Mouse (Mus musculus): ENCODE data around the gene Lsamp. TPM values are rescaled to one million over a fixed set of nuclear protein-coding genes. Genes with fewer than 3 reads are reported as not detected.

Gene Lsamp
- polyA plus RNA-seq, 1 experiment = not detected

GRCm38 (mm10) chr16:41258145-41259035 is 1274.2 kb downstream of the Lsamp start:
- H3ac ChIP-seq (ENCODE audit: control insufficient read depth, insufficient read length) = no peak overlapping the region
- H3K27me3 ChIP-seq (ENCODE audit: control insufficient read depth, insufficient read depth, insufficient read length) = no peaks in the 10 kb centered on the region
- no peak overlapping the region for H3K4me3 ChIP-seq
- H3K4me2 ChIP-seq (ENCODE audit: low read depth) = no peak overlapping the region
- H3K79me2 ChIP-seq (ENCODE audit: control insufficient read depth, insufficient read depth) = no peaks in the 10 kb centered on the region
- H3K36me3 ChIP-seq (ENCODE audit: control insufficient read depth, insufficient read depth) = no peaks in the 10 kb centered on the region
- no peak for TF ChIP-seq TCF12 (IDR thresholded peaks at IDR 0.05; ENCODE audit: insufficient read depth, poor library complexity, severe bottlenecking)
- TF ChIP-seq CEBPB (IDR thresholded peaks at IDR 0.05; ENCODE audit: insufficient read depth, poor library complexity, severe bottlenecking) = no peak
- TF ChIP-seq TCF3 (IDR thresholded peaks at IDR 0.05; ENCODE audit: insufficient read length, low read depth) = no peak
- no peak for TF ChIP-seq REST (IDR thresholded peaks at IDR 0.05; ENCODE audit: insufficient read depth, insufficient read length)
- TF ChIP-seq USF1 (IDR thresholded peaks at IDR 0.05; ENCODE audit: low read depth) = no peak
- TF ChIP-seq E2F4 (IDR thresholded peaks at IDR 0.05; ENCODE audit: insufficient read depth) = no peak
- TF ChIP-seq POLR2A (IDR thresholded peaks at IDR 0.05; ENCODE audit: insufficient read length, low read depth) = no peak
- no peak for TF ChIP-seq SRF (IDR thresholded peaks at IDR 0.05; ENCODE audit: control insufficient read depth, insufficient read length, low read depth)
- TF ChIP-seq MYOG (IDR thresholded peaks at IDR 0.05; ENCODE audit: control insufficient read depth in 1 of 3, insufficient read depth in 1 of 3, insufficient read length in 2 of 3, low read depth in 2 of 3) = no peak

- Histone ChIP-seq H3K36me3 (ENCODE audit: control insufficient read depth, insufficient read depth) (no peaks in the 10 kb centered on the region), H3K4me3 (no peak overlapping the region), H3K4me2 (ENCODE audit: low read depth) (no peak overlapping the region), H3K79me2 (ENCODE audit: control insufficient read depth, insufficient read depth) (no peaks in the 10 kb centered on the region), H3ac (ENCODE audit: control insufficient read depth, insufficient read length) (no peak overlapping the region), H3K27me3 (ENCODE audit: control insufficient read depth, insufficient read depth, insufficient read length) (no peaks in the 10 kb centered on the region)
- no peak for TF ChIP-seq MYOG (IDR thresholded peaks at IDR 0.05; ENCODE audit: control insufficient read depth in 1 of 3, insufficient read depth in 1 of 3, insufficient read length in 2 of 3, low read depth in 2 of 3)
- TF ChIP-seq MAX (IDR thresholded peaks at IDR 0.05; ENCODE audit: low read depth) = no peak
- TF ChIP-seq CEBPB (IDR thresholded peaks at IDR 0.05; ENCODE audit: insufficient read depth, poor library complexity, severe bottlenecking) = no peak
- no peak for TF ChIP-seq TCF3 (IDR thresholded peaks at IDR 0.05; ENCODE audit: insufficient read length, low read depth)
- no peak for TF ChIP-seq SRF (IDR thresholded peaks at IDR 0.05; ENCODE audit: control insufficient read depth, insufficient read length, low read depth)
- TF ChIP-seq POLR2AphosphoS2 (IDR thresholded peaks at IDR 0.05; ENCODE audit: insufficient read length, low read depth) = no peak
- TF ChIP-seq MYOD1 (IDR thresholded peaks at IDR 0.05; ENCODE audit: control insufficient read depth in 1 of 3, insufficient read length in 2 of 3, low read depth in 2 of 3) = no peak
- TF ChIP-seq REST (IDR thresholded peaks at IDR 0.05; ENCODE audit: insufficient read depth, insufficient read length) = no peak
- no peak for TF ChIP-seq POLR2A (IDR thresholded peaks at IDR 0.05; ENCODE audit: insufficient read length, low read depth)
- no peak for TF ChIP-seq USF1 (IDR thresholded peaks at IDR 0.05; ENCODE audit: low read depth)
- TF ChIP-seq E2F4 (IDR thresholded peaks at IDR 0.05; ENCODE audit: insufficient read depth) = no peak
- no peak for TF ChIP-seq TCF12 (IDR thresholded peaks at IDR 0.05; ENCODE audit: insufficient read depth, poor library complexity, severe bottlenecking)
Measured at GRCm38 (mm10) chr16:41275999-41276671, 1292.0 kb downstream of the Lsamp start.

- no peak overlapping the region for H3K4me3 ChIP-seq
- no peaks in the 10 kb centered on the region for H3K79me2 ChIP-seq (ENCODE audit: control insufficient read depth, insufficient read depth)
- no peaks in the 10 kb centered on the region for H3K36me3 ChIP-seq (ENCODE audit: control insufficient read depth, insufficient read depth)
- H3K4me2 ChIP-seq (ENCODE audit: low read depth) = no peak overlapping the region
- H3K27me3 ChIP-seq (ENCODE audit: control insufficient read depth, insufficient read depth, insufficient read length) = no peaks in the 10 kb centered on the region
- no peak overlapping the region for H3ac ChIP-seq (ENCODE audit: control insufficient read depth, insufficient read length)
- TF ChIP-seq CEBPB (IDR thresholded peaks at IDR 0.05; ENCODE audit: insufficient read depth, poor library complexity, severe bottlenecking) (no peak), REST (IDR thresholded peaks at IDR 0.05; ENCODE audit: insufficient read depth, insufficient read length) (no peak), SRF (IDR thresholded peaks at IDR 0.05; ENCODE audit: control insufficient read depth, insufficient read length, low read depth) (no peak), TCF12 (IDR thresholded peaks at IDR 0.05; ENCODE audit: insufficient read depth, poor library complexity, severe bottlenecking) (no peak), E2F4 (IDR thresholded peaks at IDR 0.05; ENCODE audit: insufficient read depth) (no peak), TCF3 (IDR thresholded peaks at IDR 0.05; ENCODE audit: insufficient read length, low read depth) (no peak), MYOD1 (IDR thresholded peaks at IDR 0.05; ENCODE audit: control insufficient read depth in 1 of 3, insufficient read length in 2 of 3, low read depth in 2 of 3) (no peak), POLR2A (IDR thresholded peaks at IDR 0.05; ENCODE audit: insufficient read length, low read depth) (no peak), MAX (IDR thresholded peaks at IDR 0.05; ENCODE audit: low read depth) (no peak), MYOG (IDR thresholded peaks at IDR 0.05; ENCODE audit: control insufficient read depth in 1 of 3, insufficient read depth in 1 of 3, insufficient read length in 2 of 3, low read depth in 2 of 3) (no peak), USF1 (IDR thresholded peaks at IDR 0.05; ENCODE audit: low read depth) (no peak), POLR2AphosphoS2 (IDR thresholded peaks at IDR 0.05; ENCODE audit: insufficient read length, low read depth) (no peak)
Measured at GRCm38 (mm10) chr16:41317992-41318391, 1333.8 kb downstream of the Lsamp start.

GRCm38 (mm10) chr16:41343431-41343830 is 1359.3 kb downstream of the Lsamp start:
- Histone ChIP-seq H3K4me3 (no peak overlapping the region), H3K36me3 (ENCODE audit: control insufficient read depth, insufficient read depth) (no peaks in the 10 kb centered on the region), H3K4me2 (ENCODE audit: low read depth) (no peak overlapping the region), H3ac (ENCODE audit: control insufficient read depth, insufficient read length) (no peak overlapping the region), H3K79me2 (ENCODE audit: control insufficient read depth, insufficient read depth) (no peaks in the 10 kb centered on the region), H3K27me3 (ENCODE audit: control insufficient read depth, insufficient read depth, insufficient read length) (no peaks in the 10 kb centered on the region)
- TF ChIP-seq SRF (IDR thresholded peaks at IDR 0.05; ENCODE audit: control insufficient read depth, insufficient read length, low read depth) (no peak), CEBPB (IDR thresholded peaks at IDR 0.05; ENCODE audit: insufficient read depth, poor library complexity, severe bottlenecking) (no peak), POLR2AphosphoS2 (IDR thresholded peaks at IDR 0.05; ENCODE audit: insufficient read length, low read depth) (no peak), POLR2A (IDR thresholded peaks at IDR 0.05; ENCODE audit: insufficient read length, low read depth) (no peak), E2F4 (IDR thresholded peaks at IDR 0.05; ENCODE audit: insufficient read depth) (no peak), TCF12 (IDR thresholded peaks at IDR 0.05; ENCODE audit: insufficient read depth, poor library complexity, severe bottlenecking) (no peak), MYOG (IDR thresholded peaks at IDR 0.05; ENCODE audit: control insufficient read depth in 1 of 3, insufficient read depth in 1 of 3, insufficient read length in 2 of 3, low read depth in 2 of 3) (no peak), MYOD1 (IDR thresholded peaks at IDR 0.05; ENCODE audit: control insufficient read depth in 1 of 3, insufficient read length in 2 of 3, low read depth in 2 of 3) (no peak)
